Mouse (Mus musculus) liver, adult 2 months (tissue): ENCODE results near the gene Mtrex. TPM values are rescaled to one million over a fixed set of nuclear protein-coding genes. Genes with fewer than 3 reads are reported as not detected.

Source experiments
- DNase-seq: peaks from one replicate; pipeline ENCODE4 v3.0.0-alpha.2; 2011; ENCODE audit warnings: low read depth, low spot score; ENCODE audit errors: extremely low read depth
- H3K27ac ChIP-seq: fragments of 200-500 bp; replicated peaks from 2 replicates; pipeline ENCODE4 v1.5.1; 2012; ENCODE audit warnings: low read depth, mild to moderate bottlenecking, control low read depth, inconsistent platforms, low read length; ENCODE audit not compliant: insufficient read depth
- H3K27me3 ChIP-seq: fragments of 200-500 bp; 2 replicates; pipeline ENCODE4 v1.6.1; 2012; ENCODE audit warnings: mild to moderate bottlenecking, moderate library complexity, low read length, inconsistent platforms; ENCODE audit not compliant: control insufficient read depth, insufficient read depth
- H3K36me3 ChIP-seq: fragments of 200-500 bp; 2 replicates; pipeline ENCODE4 v1.6.1; 2012; ENCODE audit warnings: low read length, inconsistent platforms; ENCODE audit not compliant: control insufficient read depth, insufficient read depth
- H3K4me1 ChIP-seq: fragments of 200-500 bp; 2 replicates; pipeline ENCODE4 v1.6.1; 2011; ENCODE audit warnings: low read length; ENCODE audit not compliant: control insufficient read depth, insufficient read depth
- H3K4me3 ChIP-seq: fragments of 200-500 bp; 2 replicates; pipeline ENCODE4 v1.5.1; 2011; ENCODE audit warnings: low read depth, mild to moderate bottlenecking, control low read depth, low read length, moderate library complexity; ENCODE audit not compliant: insufficient read depth
- H3K79me2 ChIP-seq: fragments of 200-500 bp; 2 replicates; pipeline ENCODE4 v1.6.1; 2012; ENCODE audit warnings: inconsistent platforms, mild to moderate bottlenecking, low read length, moderate library complexity; ENCODE audit not compliant: control insufficient read depth, insufficient read depth
- H3K9ac ChIP-seq: fragments of 200-500 bp; 2 replicates; pipeline ENCODE4 v1.6.1; 2012; ENCODE audit warnings: low read depth, mild to moderate bottlenecking, control low read depth, inconsistent platforms, low read length
- CTCF ChIP-seq: fragments of 200-500 bp; IDR thresholded peaks from 2 replicates; pipeline ENCODE4 v1.5.1; 2011; ENCODE audit warnings: low read depth, low read length, control low read depth
- POLR2A ChIP-seq: fragments of 200-500 bp; IDR thresholded peaks from 2 replicates; pipeline ENCODE4 v1.6.1; 2011; ENCODE audit warnings: low read length, control low read depth; ENCODE audit not compliant: insufficient read depth; ENCODE audit errors: extremely low read depth
- WGBS: fragments of 180-500 bp; shearing (Covaris S2); methylation state at CpG from one replicate; pipeline ENCODE4 v1.1.7; 2018; 5-methylcytosine and 5-hydroxymethylcytosine counted together
- polyA plus RNA-seq: library from polyadenylated mRNA; depleted of rRNA; stranded (reverse); fragments of >200 nt; gene quantifications from 2 replicates; pipeline ENCODE4 v1.2.3, GENCODE M21; 2012
- total RNA-seq: library from RNA; depleted of rRNA; stranded (reverse); fragments of >200 nt; gene quantifications from 2 replicates; pipeline ENCODE4 v1.2.3, GENCODE M21; 2014

Gene Mtrex
- total and polyA plus RNA-seq, 2 experiments = 2.9 to 18.2 TPM

GRCm38 (mm10) chr13:112857921-112858320 lies 69.3 kb downstream of the Mtrex start:
- H3K4me3 ChIP-seq = no peak overlapping the region
- TF ChIP-seq CTCF (no peak), POLR2A (no peak)
- no peaks in the 10 kb centered on the region for H3K27me3 ChIP-seq
- 0 out of 2 replicates have a peak, but pooled peaks cover 2% of the 10 kb centered on the region for H3K36me3 ChIP-seq
- H3K27ac ChIP-seq = no peak overlapping the region
- no peak for DNase-seq
- H3K9ac ChIP-seq = no peak overlapping the region
- no peaks in the 10 kb centered on the region for H3K79me2 ChIP-seq
- WGBS = 96% methylated on average over 7 of the region's 7 CpGs
- H3K4me1 ChIP-seq = no peaks in the 10 kb centered on the region

GRCm38 (mm10) chr13:112854402-112854801 lies 72.8 kb downstream of the Mtrex start:
- Histone ChIP-seq H3K36me3 (no peaks in the 10 kb centered on the region), H3K4me3 (no peak overlapping the region), H3K9ac (no peak overlapping the region), H3K27ac (no peak overlapping the region), H3K79me2 (no peaks in the 10 kb centered on the region), H3K4me1 (no peaks in the 10 kb centered on the region), H3K27me3 (no peaks in the 10 kb centered on the region)
- TF ChIP-seq CTCF (no peak), POLR2A (no peak)
- 92% methylated on average over 6 of the region's 6 CpGs for WGBS
- no peak for DNase-seq

GRCm38 (mm10) chr13:112853710-112854316 lies 73.4 kb downstream of the Mtrex start:
- Histone ChIP-seq H3K9ac (no peak overlapping the region), H3K27ac (no peak overlapping the region), H3K79me2 (no peaks in the 10 kb centered on the region), H3K36me3 (no peaks in the 10 kb centered on the region), H3K27me3 (no peaks in the 10 kb centered on the region), H3K4me3 (no peak overlapping the region), H3K4me1 (no peaks in the 10 kb centered on the region)
- TF ChIP-seq CTCF = no peak
- TF ChIP-seq POLR2A = no peak
- DNase-seq = no peak
- WGBS = 84% methylated on average over 17 of the region's 17 CpGs

GRCm38 (mm10) chr13:112845931-112846330 lies 81.3 kb downstream of the Mtrex start:
- Histone ChIP-seq H3K9ac (no peak overlapping the region), H3K27me3 (no peaks in the 10 kb centered on the region), H3K27ac (no peak overlapping the region), H3K4me3 (no peak overlapping the region), H3K4me1 (no peaks in the 10 kb centered on the region), H3K36me3 (no peaks in the 10 kb centered on the region), H3K79me2 (peaks cover 3% of the 10 kb centered on the region; the same call in 1 of the 2 replicates)
- WGBS = 97% methylated on average over 3 of the region's 3 CpGs
- no peak for TF ChIP-seq POLR2A
- TF ChIP-seq CTCF = no peak
- no peak for DNase-seq

GRCm38 (mm10) chr13:112840241-112841087 lies 86.7 kb downstream of the Mtrex start:
- no peaks in the 10 kb centered on the region for H3K36me3 ChIP-seq
- 86% methylated on average over 16 of the region's 16 CpGs for WGBS
- no peaks in the 10 kb centered on the region for H3K4me1 ChIP-seq
- no peak for TF ChIP-seq CTCF
- no peak for TF ChIP-seq POLR2A
- H3K27ac ChIP-seq = no peak overlapping the region
- no peaks in the 10 kb centered on the region for H3K27me3 ChIP-seq
- H3K79me2 ChIP-seq = no peaks in the 10 kb centered on the region
- no peak overlapping the region for H3K9ac ChIP-seq
- no peak overlapping the region for H3K4me3 ChIP-seq
- DNase-seq = no peak
